Mouse (Mus musculus) adrenal gland, postnatal 36 days (tissue): ENCODE measurements around the gene Acsl6. TPM values are rescaled to one million over a fixed set of nuclear protein-coding genes. Genes with fewer than 3 reads are reported as not detected.
"Not testable (repeated sequence)": the region's sequence is repeated elsewhere in the genome, so short reads cannot be mapped to it uniquely, and the experiment has no call there.

ENCODE experiments used
- DNase-seq, 2 experiments: peaks; one replicate each; pipeline ENCODE4 v3.0.0; 2021; ENCODE audit warnings: mixed read lengths in 1 of 2
- long read RNA-seq, 2 experiments: library from polyadenylated mRNA; stranded (forward); transcript quantifications; one replicate each; pipeline ENCODE4 v2.0.0; 2021; ENCODE audit warnings: borderline sequencing depth in 2 of 2
- total RNA-seq, 2 experiments: library from RNA; stranded (reverse); gene quantifications; 2 replicates each; pipeline ENCODE4 v1.2.3; 2021

Acsl6 gene
- 1 to 10 TPM; 2.7 to 3.1 TPM for total RNA-seq
- long read RNA-seq, experiment 1, full-length matches to known transcripts, result 4 of 7 reads
- long read RNA-seq, experiment 1, partial matches to known transcripts, result 1 of 7 reads
- long read RNA-seq, experiment 1, other reads (novel, unspliced or antisense), result 2 of 7 reads
- long read RNA-seq, experiment 2, partial matches to known transcripts, result 0 of 1 reads
- long read RNA-seq, experiment 2, other reads (novel, unspliced or antisense), result 1 of 1 reads

GRCm38 (mm10) chr11:54303728-54304470, at the start of gene Acsl6:
TSS of gene Acsl6 (plus strand) at chr11:54303798.
- DNase-seq, result peak; percentile 30 to 38

DNA sequence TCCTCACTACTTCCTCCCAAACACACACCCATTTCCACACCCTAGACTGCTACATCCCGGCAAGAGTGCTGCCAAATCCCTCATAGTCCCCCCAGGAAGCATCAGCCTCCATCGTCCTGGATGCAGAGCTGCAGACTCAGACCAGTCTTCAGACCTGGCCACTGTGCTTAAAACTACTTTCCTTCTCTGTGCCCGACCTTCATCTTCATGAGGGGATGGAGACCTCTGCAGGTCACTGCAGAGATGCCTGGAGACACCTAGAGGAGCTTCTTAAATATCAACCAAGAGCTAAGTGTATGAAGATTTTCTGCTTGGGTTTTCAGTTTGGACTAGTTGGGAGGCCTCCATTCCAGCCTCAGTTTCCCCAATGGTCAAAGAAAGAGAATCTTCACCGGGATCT, 49.5 kb upstream of the Acsl6 start:
- peak in 1 of 2 experiments; percentile 24 for DNase-seq

- DNase-seq, result peak; percentile 84 to 87
Observed at GRCm38 (mm10) chr11:54256624-54257376, 46.8 kb upstream of the Acsl6 start.

- DNase-seq, result no peak
Observed at GRCm38 (mm10) chr11:54263405-54264031, 40.1 kb upstream of the Acsl6 start.

DNA sequence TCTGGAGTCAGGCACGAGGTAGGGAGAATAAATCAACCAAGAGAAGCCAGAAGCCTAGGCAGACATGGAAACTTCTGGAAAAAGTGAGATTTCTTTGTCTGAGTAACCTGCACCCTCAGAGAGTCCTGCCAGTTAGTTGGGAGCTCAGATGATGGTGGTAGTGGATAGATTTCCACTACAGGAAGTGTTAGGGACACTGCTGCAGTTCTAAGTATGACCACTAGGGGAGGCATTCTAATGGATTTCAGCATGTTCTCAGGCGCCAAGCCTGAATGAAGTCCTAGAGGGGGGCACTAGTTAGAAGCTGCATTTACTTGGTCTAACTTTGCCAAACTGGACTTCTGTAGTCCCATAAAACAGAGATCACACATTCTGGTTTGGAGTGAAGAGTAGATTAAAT, 39.1 kb upstream of the Acsl6 start:
- peak; percentile 32 to 71 for DNase-seq

- no peak for DNase-seq
Observed at GRCm38 (mm10) chr11:54267177-54267576, 36.4 kb upstream of the Acsl6 start, which contains the start of gene Il3. TSS of gene Il3 (minus strand) at chr11:54267277.

- DNase-seq, result no peak
Observed at GRCm38 (mm10) chr11:54269191-54269896, 34.3 kb upstream of the Acsl6 start.

GRCm38 (mm10) chr11:54271437-54271949, 32.1 kb upstream of the Acsl6 start:
- no peak for DNase-seq

GRCm38 (mm10) chr11:54287821-54288453, 15.7 kb upstream of the Acsl6 start:
- DNase-seq, result no peak

DNA sequence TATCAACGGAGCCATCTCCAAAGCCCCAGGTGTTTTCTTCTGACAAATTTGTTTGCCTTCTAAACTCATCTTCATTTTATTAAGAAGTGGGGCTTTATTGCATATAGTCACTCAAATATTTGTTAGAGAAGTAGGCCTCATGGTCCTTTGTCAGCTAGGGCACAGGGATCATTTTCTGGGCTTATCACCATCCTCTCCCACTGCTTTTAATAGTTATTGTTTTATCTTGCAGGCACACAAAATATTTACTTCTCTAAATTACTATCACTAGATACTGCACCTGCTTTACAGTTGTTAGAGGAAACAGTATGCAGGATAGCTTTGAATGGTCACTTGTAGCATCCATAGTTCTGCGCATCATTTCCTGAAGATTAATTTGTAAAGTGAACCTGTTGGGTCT, 11.4 kb upstream of the Acsl6 start:
- DNase-seq, result no peak

GRCm38 (mm10) chr11:54293980-54294807, 9.4 kb upstream of the Acsl6 start:
- DNase-seq, result no peak

DNA sequence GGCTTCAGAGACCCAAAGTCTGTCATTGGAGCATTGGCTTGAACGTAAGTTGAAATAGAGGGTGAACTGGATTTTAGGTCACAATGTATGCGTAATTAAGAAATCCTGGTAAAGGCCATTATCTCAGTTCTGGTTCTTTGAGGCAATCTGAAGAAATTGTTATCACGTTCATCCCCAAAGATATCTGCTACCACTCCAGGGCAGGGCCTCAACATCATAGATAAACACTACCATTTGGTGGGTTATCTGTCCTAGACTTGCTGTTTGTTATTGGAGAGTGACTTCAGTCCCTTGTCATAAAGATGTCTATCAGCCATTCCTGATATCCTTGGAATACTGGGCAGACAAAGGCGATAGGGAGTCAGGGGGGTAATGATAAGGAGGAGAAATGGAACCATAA, 7.6 kb upstream of the Acsl6 start:
- no peak for DNase-seq

DNA sequence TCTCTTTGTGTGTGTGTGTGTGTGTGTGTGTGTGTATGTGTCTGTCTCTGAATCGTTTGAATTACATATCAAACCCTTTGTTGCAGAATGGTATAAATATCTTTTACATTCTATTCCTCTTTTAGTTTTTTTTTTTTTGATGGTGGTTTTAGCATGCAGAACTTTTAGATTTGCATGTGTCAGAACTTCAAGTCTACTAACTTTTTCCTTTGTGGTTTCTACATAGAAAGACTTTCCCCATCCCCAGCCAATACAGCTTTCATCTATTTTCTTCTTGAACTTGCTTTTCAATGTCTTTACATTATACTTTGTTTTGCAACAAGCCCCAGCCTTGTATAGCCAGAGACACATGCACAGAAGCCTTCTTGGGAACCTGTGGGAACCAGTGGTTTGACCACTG, 6.9 kb upstream of the Acsl6 start:
- DNase-seq, result no peak

- not testable (repeated sequence) for DNase-seq
Observed at GRCm38 (mm10) chr11:54297471-54297870, 6.1 kb upstream of the Acsl6 start.

GRCm38 (mm10) chr11:54298777-54299176, 4.8 kb upstream of the Acsl6 start:
- DNase-seq, result no peak

- no peak for DNase-seq
Observed at GRCm38 (mm10) chr11:54301994-54302393, 1.6 kb upstream of the Acsl6 start.

DNA sequence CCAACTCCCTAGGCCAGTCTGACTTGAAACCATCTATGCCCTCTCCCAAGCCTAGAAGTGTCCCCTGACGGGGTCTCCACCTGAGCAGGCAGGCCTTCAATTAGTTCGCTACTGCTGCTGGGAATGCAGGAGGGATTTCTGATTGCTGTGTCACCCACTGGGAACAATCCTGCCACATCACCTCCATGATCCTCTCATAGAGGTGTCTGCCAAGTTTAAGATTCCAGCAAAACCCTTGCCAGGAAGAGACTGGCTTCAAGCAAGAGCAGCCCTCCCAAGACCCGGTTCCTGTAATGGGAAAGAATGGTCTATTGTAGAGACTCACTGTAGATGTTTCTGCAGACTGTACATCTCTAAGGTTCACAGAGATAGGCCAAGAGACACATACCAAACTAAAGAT, 992 bp upstream of the Acsl6 start:
- no peak for DNase-seq

- DNase-seq, result peak; percentile 49 to 62
Observed at GRCm38 (mm10) chr11:54303076-54303727, 396 bp upstream of the Acsl6 start.

- no peak for DNase-seq
Observed at GRCm38 (mm10) chr11:54304471-54304873, 874 bp downstream of the Acsl6 start.

GRCm38 (mm10) chr11:54305331-54305730, 1.7 kb downstream of the Acsl6 start:
- DNase-seq, result no peak
